Mouse (Mus musculus) C2C12 (cell line): Measurements from ENCODE around the gene Dido1.

Source experiments
- CEBPB ChIP-seq: IDR thresholded peaks from one replicate; pipeline ENCODE4 v1.6.1; 2011; ENCODE audit warnings: low read depth, mild to moderate bottlenecking, control low read depth, moderate library complexity
- CTCF ChIP-seq: IDR thresholded peaks from one replicate; pipeline ENCODE4 v1.5.1; 2011; ENCODE audit not compliant: control insufficient read depth, insufficient read depth, insufficient read length
- MAX ChIP-seq: IDR thresholded peaks from one replicate; pipeline ENCODE4 v1.6.1; 2011; ENCODE audit warnings: mild to moderate bottlenecking, control low read depth
- MYOD1 ChIP-seq: IDR thresholded peaks from one replicate; pipeline ENCODE4 v1.6.1; 2011; ENCODE audit warnings: low read depth; ENCODE audit not compliant: control insufficient read depth, insufficient read length
- MYOG ChIP-seq: IDR thresholded peaks from one replicate; pipeline ENCODE4 v1.6.1; 2011; ENCODE audit not compliant: control insufficient read depth, insufficient read length; ENCODE audit errors: extremely low read depth

DNA sequence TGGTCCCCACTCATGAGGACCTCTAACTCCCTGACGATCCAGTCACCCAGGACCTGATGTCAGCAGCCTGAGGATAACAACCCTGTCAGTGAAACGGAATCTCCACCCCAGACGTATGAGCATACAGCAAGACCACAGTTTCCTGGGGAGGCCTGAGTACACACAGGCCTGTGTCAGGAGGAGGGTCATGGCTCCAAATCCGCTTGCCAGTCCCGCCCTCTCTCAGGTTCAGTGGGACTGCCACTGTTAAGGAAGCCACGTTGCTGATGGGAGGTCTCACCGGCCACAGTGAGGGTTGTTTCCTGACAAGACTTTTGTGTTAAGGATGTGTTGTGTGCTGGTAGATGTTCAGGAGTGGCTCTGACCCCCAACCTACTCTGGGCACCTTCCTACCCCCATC lies 31.6 kb upstream of the Dido1 start:
- TF ChIP-seq CTCF (no peak), MYOG (no peak), MAX (no peak), CEBPB (no peak), MYOD1 (no peak)
